Mouse (Mus musculus): ENCODE measurements around the gene Naglu. TPM values are rescaled to one million over a fixed set of nuclear protein-coding genes. Genes with fewer than 3 reads are reported as not detected.

Gene Naglu
- 10 to 100 TPM in 1 of 2 experiments, 1 to 10 TPM in 1; 9.2 to 10.8 TPM for total RNA-seq (2021)

- DNase-seq (ENCODE audit: extremely low spot score in 1 of 2, low spot score in 1 of 2), result peak; percentile 87 to 89
These were observed at the start of gene Naglu for GRCm38 (mm10) chr11:101069391-101070188. Gene Naglu (plus strand): TSS chr11:101070012.

- peak in 1 of 2 experiments; percentile 45 for DNase-seq (ENCODE audit: extremely low spot score in 1 of 2, low spot score in 1 of 2)
These were observed 46.4 kb upstream of the Naglu start for GRCm38 (mm10) chr11:101023371-101023770.

- DNase-seq (ENCODE audit: extremely low spot score in 1 of 2, low spot score in 1 of 2), result no peak
These were observed 45.8 kb upstream of the Naglu start for GRCm38 (mm10) chr11:101024001-101024400.

GRCm38 (mm10) chr11:101027121-101027520, 42.7 kb upstream of the Naglu start:
- no peak for DNase-seq (ENCODE audit: extremely low spot score in 1 of 2, low spot score in 1 of 2)

GRCm38 (mm10) chr11:101029320-101029719, 40.5 kb upstream of the Naglu start:
- DNase-seq (ENCODE audit: extremely low spot score in 1 of 2, low spot score in 1 of 2), result no peak

- no peak for DNase-seq (ENCODE audit: extremely low spot score in 1 of 2, low spot score in 1 of 2)
These were observed 39.5 kb upstream of the Naglu start for GRCm38 (mm10) chr11:101030136-101030807.

GRCm38 (mm10) chr11:101030808-101031156, 39.0 kb upstream of the Naglu start:
- no peak for DNase-seq (ENCODE audit: extremely low spot score in 1 of 2, low spot score in 1 of 2)

GRCm38 (mm10) chr11:101031470-101031869, 38.3 kb upstream of the Naglu start:
- no peak for DNase-seq (ENCODE audit: extremely low spot score in 1 of 2, low spot score in 1 of 2)

- no peak for DNase-seq (ENCODE audit: extremely low spot score in 1 of 2, low spot score in 1 of 2)
These were observed 35.8 kb upstream of the Naglu start for GRCm38 (mm10) chr11:101033856-101034500.

GRCm38 (mm10) chr11:101034614-101035327, 35.0 kb upstream of the Naglu start:
- DNase-seq (ENCODE audit: extremely low spot score in 1 of 2, low spot score in 1 of 2), result no peak

GRCm38 (mm10) chr11:101035328-101035695, 34.5 kb upstream of the Naglu start:
- no peak for DNase-seq (ENCODE audit: extremely low spot score in 1 of 2, low spot score in 1 of 2)

- no peak for DNase-seq (ENCODE audit: extremely low spot score in 1 of 2, low spot score in 1 of 2)
These were observed 32.0 kb upstream of the Naglu start for GRCm38 (mm10) chr11:101037795-101038194.

GRCm38 (mm10) chr11:101045826-101046225, 24.0 kb upstream of the Naglu start:
- no peak for DNase-seq (ENCODE audit: extremely low spot score in 1 of 2, low spot score in 1 of 2)

GRCm38 (mm10) chr11:101046440-101046839, 23.4 kb upstream of the Naglu start:
- no peak for DNase-seq (ENCODE audit: extremely low spot score in 1 of 2, low spot score in 1 of 2)

- no peak for DNase-seq (ENCODE audit: extremely low spot score in 1 of 2, low spot score in 1 of 2)
These were observed 22.3 kb upstream of the Naglu start for GRCm38 (mm10) chr11:101047502-101047901.

- DNase-seq (ENCODE audit: extremely low spot score in 1 of 2, low spot score in 1 of 2), result no peak
These were observed 19.5 kb upstream of the Naglu start for GRCm38 (mm10) chr11:101050359-101050758.

- no peak for DNase-seq (ENCODE audit: extremely low spot score in 1 of 2, low spot score in 1 of 2)
These were observed 18.7 kb upstream of the Naglu start for GRCm38 (mm10) chr11:101051051-101051493.

- DNase-seq (ENCODE audit: extremely low spot score in 1 of 2, low spot score in 1 of 2), result no peak
These were observed 18.2 kb upstream of the Naglu start for GRCm38 (mm10) chr11:101051617-101052016.

GRCm38 (mm10) chr11:101052751-101053473, 16.9 kb upstream of the Naglu start:
- no peak for DNase-seq (ENCODE audit: extremely low spot score in 1 of 2, low spot score in 1 of 2)

- DNase-seq (ENCODE audit: extremely low spot score in 1 of 2, low spot score in 1 of 2), result no peak
These were observed 15.8 kb upstream of the Naglu start for GRCm38 (mm10) chr11:101053974-101054373.
